Comparison of ENCODE assay signal across 16 mouse cellular contexts in genomic region chr11:62486949-62487348, GRCm38 (mm10).
"Had no signal": no experiment of that assay in that cellular context is flagged by ENCODE, and none has a peak within 500 bp of the region (broad histone marks: within the 10 kb centered on the region; RNA-seq: fewer than 3 reads in every experiment).

No protein-coding gene starts in this region.

- ATAC-seq: hindbrain, postnatal 0 days; midbrain, embryonic 16.5 days had no signal

- DNase-seq: kidney, adult 8-10 months; kidney, postnatal 25 days; lung, adult 2 months; lung, postnatal 10 days; lung, postnatal 4 days; retina, postnatal 1 day; right cerebral cortex, postnatal 25 days; thymus, postnatal 4 days had no signal

- H3K4me3 ChIP-seq: layer of hippocampus, adult 2 months; left cerebral cortex, adult 2 months; limb, embryonic 15.5 days; megakaryocyte, embryonic 14.5 days; midbrain, embryonic 12.5 days; neural tube, embryonic 13.5 days had no signal

- H3K27ac ChIP-seq: hindbrain, postnatal 0 days; layer of hippocampus, adult 2 months; left cerebral cortex, adult 2 months; limb, embryonic 15.5 days; midbrain, embryonic 12.5 days; neural tube, embryonic 13.5 days had no signal

- H3K4me2 ChIP-seq: limb, embryonic 15.5 days; midbrain, embryonic 12.5 days; neural tube, embryonic 13.5 days had no signal

- H3K9me3 ChIP-seq: limb, embryonic 15.5 days; megakaryocyte, embryonic 14.5 days; midbrain, embryonic 12.5 days; neural tube, embryonic 13.5 days had no signal

- H3K4me1 ChIP-seq: limb, embryonic 15.5 days; midbrain, embryonic 12.5 days; neural tube, embryonic 13.5 days had no signal

- H3K27me3 ChIP-seq: limb, embryonic 15.5 days; megakaryocyte, embryonic 14.5 days; midbrain, embryonic 12.5 days; neural tube, embryonic 13.5 days had no signal

- H3K36me3 ChIP-seq: limb, embryonic 15.5 days; midbrain, embryonic 12.5 days; neural tube, embryonic 13.5 days had no signal

- H3K9ac ChIP-seq: limb, embryonic 15.5 days; midbrain, embryonic 12.5 days; neural tube, embryonic 13.5 days had no signal
